Mouse (Mus musculus) brown adipose tissue, adult 24 weeks (tissue): Measurements from ENCODE around the gene Ak1. TPM values are rescaled to one million over a fixed set of nuclear protein-coding genes. Genes with fewer than 3 reads are reported as not detected.

Experiments
- H3K27ac ChIP-seq: fragments of 200-500 bp; replicated peaks from 2 replicates; pipeline ENCODE4 v1.5.1; 2012; ENCODE audit warnings: low read depth, mild to moderate bottlenecking, low read length
- H3K4me1 ChIP-seq: fragments of 200-500 bp; 2 replicates; pipeline ENCODE4 v1.6.1; 2012; ENCODE audit warnings: low read length, mixed read lengths; ENCODE audit not compliant: control insufficient read depth, insufficient read depth, insufficient read length
- H3K4me3 ChIP-seq: fragments of 200-500 bp; 2 replicates; pipeline ENCODE4 v1.5.1; 2012; ENCODE audit warnings: low read depth, mild to moderate bottlenecking, low read length, moderate library complexity; ENCODE audit not compliant: insufficient read depth
- polyA plus RNA-seq: library from polyadenylated mRNA; stranded (reverse); fragments of >200 nt; gene quantifications from 2 replicates; pipeline ENCODE4 v1.2.4, GENCODE M21; 2012; ENCODE audit not compliant: missing spikeins, insufficient read depth, insufficient read length

The Ak1 gene
- polyA plus RNA-seq, 1 experiment: 87.5 TPM

DNA sequence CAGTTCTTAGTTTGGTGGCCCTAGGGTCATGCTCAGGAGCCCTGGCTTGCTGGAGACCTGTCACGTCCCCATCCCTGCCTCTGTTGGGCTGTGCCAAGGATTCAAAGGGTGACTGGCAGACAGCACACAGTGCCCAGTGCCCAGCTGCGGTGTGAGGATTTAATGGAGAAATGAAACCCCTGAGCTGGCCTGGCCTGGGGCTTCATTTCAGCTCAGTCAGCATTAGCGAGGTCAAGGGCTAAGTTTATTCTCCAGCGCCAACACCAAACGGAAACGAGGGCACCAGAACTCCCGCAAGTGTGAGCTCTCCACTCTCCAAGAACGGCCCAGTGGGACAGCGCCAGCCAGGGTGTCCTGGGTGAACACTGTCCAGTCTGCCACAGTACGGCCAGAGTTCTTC lies 31.3 kb upstream of the Ak1 start:
- Histone ChIP-seq H3K27ac (0 out of 2 replicates have a peak overlapping the region, but pooled peaks have one; percentile 38), H3K4me1 (peaks cover 4% of the 10 kb centered on the region), H3K4me3 (no peak overlapping the region)

DNA sequence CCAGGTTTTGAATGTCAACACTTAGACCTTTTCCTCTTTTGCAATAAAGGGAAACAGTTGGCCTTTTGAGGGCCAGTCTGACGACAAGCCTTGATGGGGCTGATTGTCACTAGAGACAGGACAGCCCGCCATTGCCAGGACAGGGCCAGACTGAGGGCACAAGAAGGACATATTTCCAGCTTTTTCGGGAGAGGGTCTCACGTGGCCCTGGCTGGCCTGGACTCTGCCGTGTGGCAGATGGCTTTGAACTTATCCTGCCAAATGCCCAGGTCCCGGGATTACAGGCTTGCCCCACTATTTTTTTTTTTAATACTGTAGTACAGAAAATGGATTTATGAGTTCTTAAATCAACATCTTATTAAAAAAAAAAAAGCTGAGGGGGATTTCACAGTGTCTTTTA lies 30.3 kb upstream of the Ak1 start:
- H3K27ac ChIP-seq: no peak overlapping the region

DNA sequence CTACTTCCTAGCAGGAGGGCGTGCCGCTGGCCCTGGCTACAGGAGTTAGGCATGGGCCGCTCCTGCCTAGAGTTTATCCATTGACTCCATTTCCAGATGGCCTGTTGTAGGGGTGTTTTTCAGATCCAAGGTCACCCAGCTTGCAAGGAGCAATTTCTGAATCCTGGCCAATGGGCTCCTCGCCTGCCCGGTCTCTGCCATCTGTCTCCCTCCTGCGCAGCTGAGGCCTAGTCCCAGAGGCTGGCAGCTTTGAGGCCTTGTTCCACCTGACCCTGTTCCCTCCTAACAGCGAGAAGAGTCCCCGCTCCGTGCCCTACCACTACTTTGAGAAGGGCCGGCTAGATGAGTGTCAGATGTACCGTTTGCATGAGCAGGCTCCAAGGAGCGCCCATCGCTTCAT lies 24.8 kb upstream of the Ak1 start:
- Histone ChIP-seq H3K27ac (no peak overlapping the region), H3K4me1 (peaks cover 10% of the 10 kb centered on the region), H3K4me3 (no peak overlapping the region)

More for the DNA sequence above, 30.3 kb upstream of the Ak1 start:
- no peak overlapping the region for H3K4me3 ChIP-seq
- H3K4me1 ChIP-seq: peaks cover 4% of the 10 kb centered on the region

DNA sequence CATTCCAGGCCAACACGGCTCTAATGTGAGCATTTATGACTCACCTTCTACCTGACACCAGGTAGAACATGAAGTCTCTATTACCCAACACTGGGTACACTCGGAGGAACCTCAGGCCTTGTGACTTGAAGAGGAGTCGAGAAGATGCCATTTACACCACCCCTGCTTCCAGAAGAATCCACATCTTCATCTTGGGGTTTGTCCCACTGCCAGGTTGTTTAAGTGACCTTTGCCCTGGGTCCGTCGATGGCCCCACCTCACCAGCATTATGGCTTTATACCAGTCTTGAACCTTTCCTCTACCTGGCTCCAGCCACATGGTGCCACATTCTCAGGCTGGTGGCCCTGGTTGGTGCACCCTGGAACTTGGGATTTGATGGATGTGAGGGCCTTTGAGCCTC lies 24.3 kb upstream of the Ak1 start:
- no peak overlapping the region for H3K4me3 ChIP-seq
- H3K27ac ChIP-seq: 0 out of 2 replicates have a peak overlapping the region, but pooled peaks have one; percentile 23
- peaks cover 10% of the 10 kb centered on the region for H3K4me1 ChIP-seq

DNA sequence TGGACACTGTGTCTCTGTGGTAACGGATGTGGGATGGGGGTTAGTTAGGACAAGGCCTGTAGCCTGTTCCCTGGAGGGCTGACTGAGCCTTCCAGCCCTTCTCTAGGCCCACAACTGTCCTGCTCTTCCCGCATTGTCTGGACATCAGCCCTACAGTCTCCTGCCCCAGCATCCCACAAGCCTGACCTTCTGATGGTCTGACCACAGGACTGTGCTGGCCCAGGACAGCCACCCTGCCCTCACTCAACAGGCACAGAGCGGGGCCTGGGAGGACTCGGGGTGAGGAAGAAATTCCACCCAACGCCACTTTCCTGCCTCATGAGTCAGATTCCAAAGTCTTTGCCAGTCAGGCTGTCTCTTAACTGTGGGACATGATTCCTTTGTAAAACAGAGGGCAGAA lies 23.9 kb upstream of the Ak1 start:
- no peak overlapping the region for H3K4me3 ChIP-seq
- peaks cover 10% of the 10 kb centered on the region for H3K4me1 ChIP-seq
- 0 out of 2 replicates have a peak overlapping the region, but pooled peaks have one; percentile 16 for H3K27ac ChIP-seq

DNA sequence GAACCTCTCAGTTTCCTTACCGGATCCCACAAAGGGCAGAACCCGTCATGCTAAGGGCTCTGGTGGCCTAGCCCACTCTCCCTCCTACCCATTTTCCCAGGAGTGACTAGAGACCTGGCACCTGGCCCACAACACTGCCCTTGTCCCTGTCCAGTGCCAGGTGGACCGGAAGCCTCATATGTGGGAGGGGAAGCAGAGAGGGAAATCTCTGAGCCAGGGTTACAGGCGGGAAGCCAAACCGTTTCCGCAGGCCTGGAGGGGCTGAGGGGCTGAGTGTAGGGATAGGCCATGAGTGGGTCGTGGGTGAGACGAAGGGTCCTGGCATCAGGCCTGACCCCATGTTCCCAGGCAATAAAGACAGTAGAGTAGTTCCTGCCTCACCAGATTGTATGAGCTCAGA lies 23.1 kb upstream of the Ak1 start:
- Histone ChIP-seq H3K27ac (peak overlapping the region; percentile 16; the same call in 1 of the 2 replicates), H3K4me1 (peaks cover 10% of the 10 kb centered on the region), H3K4me3 (no peak overlapping the region)

DNA sequence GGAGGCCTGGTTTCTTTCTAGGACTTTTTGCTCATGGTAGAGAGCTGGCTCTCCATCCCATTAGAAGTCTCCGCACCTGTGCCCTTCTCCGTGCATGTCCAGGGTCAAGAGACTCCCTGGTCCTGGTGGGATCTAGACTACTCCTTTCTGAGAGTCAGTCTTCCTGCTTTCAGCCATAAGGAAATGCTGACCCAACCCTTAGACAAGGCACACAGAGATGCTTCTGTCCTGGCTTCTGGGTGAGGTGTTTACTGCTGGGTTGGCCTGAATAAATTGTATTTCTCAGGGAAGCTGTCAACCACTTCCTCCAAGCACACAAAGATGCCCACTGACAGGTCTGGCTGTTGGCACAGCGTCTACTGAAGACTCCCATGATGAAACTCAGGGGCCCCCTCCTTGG lies 22.1 kb upstream of the Ak1 start, which contains the start of gene St6galnac6:
Gene St6galnac6, plus strand, starts transcription at position 301 of the 400 bp plus-strand sequence.
- H3K4me1 ChIP-seq: peaks cover 10% of the 10 kb centered on the region
- no peak within 1 kb of the TSS for H3K27ac ChIP-seq
- no peak within 1 kb of the TSS for H3K4me3 ChIP-seq

DNA sequence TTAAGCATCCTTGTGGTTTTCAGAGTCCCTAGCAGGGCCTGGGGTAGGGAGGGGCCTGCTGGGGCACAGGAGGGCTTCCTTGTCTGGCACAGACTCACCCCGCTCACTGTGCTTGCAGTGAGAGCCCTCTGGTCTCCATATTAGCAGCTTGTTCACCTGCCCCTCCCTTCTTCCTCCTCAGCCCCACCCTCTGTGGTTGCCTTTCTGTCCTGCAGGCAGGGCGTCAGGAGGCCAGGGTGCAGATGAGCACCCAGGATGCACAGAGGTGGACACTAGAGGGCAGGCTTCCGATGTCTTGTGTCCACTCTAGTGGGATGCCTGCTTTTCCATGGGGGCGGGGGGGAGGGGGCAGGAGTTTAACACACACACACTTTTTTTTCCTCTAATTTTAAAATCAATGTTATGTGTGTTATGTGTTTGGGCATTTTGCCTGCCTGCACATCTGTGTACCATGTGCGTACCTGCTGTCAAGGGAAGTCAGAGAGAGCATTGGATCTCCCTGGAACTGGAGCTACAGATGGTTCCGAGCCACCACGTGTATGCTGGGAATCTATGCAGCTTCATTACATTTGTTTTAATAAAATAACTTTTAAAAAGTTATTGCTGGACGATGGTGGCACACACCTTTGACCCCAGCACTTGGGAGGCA lies 20.0 kb upstream of the Ak1 start:
- no peak overlapping the region for H3K4me3 ChIP-seq
- peaks cover 9% of the 10 kb centered on the region for H3K4me1 ChIP-seq
- no peak overlapping the region for H3K27ac ChIP-seq

DNA sequence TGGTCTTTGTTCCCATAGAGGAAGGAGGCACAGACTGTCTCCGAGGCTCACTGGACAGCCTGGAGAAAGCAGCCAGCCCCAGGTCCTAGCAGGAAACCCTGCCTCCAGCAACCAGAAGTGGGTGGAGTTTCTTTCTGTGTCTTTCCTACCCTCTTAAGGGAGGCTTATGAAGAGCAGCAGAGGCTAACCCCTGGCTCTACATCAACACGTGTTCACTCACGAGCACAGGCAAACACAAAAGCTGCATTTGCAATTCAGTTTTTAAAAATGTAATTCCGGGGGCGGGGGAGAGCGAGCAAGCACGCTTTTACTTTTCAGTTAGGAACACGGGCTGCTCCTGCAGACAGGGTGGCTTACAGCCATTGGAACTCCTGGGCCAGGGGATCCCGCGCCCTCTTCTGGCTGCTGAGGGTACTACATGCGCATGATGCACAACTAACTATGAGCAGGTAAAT lies 18.9 kb upstream of the Ak1 start:
- H3K27ac ChIP-seq: peak overlapping the region; percentile 70
- H3K4me1 ChIP-seq: peaks cover 4% of the 10 kb centered on the region
- H3K4me3 ChIP-seq: peak overlapping the region; percentile 55

DNA sequence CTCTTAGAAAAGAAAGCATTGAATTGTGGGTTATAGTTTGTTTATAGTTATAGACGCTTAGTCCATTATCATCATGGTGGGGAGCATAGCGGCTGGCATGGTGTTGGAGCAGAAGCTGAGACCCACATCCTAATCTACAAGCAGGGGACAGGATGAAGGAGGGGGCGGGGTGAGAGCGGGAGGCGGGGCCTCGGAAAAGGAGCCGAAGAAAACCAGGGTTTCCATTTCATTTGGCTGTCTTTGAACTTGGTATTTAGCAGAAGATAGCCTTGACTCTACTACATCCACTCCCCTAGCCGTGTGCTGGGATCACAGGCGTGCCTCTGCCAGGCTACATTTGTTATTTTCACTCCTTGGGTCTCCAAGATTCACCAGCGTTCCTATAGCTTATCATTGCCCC lies 16.9 kb upstream of the Ak1 start:
- Histone ChIP-seq H3K27ac (no peak overlapping the region), H3K4me3 (no peak overlapping the region), H3K4me1 (peaks cover 11% of the 10 kb centered on the region)

DNA sequence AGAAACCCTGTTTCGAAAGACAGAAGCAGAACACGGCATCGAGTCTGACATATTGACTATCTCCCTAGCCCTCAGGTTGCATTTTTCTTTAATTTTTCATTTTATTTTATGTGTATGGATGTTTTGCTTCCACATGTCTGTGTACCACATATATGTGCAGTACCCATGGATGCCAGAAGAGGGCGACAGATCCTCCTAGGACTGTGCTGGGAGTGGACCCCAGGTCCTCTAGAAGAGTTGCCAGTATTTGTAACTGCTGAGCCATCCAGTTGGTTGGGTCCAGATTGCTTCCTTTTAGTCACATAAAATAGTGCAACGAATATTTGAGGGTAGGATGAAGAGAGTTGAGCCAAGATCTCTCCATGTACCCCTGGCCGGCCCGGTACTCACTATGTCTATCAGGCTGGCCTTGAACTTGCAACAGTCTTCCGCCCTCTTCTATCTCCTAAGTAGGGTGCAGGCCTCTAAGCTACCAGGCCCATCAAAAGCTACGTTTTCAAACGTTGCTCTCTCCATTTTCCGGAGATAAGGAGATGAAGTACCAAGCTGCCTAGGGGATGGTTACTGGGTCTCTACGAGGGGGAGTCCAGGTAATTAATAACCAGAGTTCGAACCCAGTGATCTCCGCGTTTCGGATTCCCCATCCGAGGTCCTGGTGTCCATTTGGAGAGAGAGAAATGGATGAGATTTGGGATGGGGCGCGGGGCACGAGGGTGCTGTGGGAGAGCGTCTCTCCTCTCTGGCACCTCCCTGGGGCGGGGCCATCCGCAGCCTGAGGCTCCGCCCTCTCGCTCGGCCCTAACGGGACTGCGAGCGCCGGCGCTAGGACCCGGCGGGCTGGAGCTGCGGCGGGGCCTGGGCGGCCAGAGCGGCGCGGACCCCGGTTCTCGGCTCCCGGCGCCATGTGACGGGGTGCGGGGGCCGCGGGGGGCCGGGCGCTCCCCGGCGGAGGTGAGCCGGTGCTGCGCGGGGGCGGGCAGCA lies 15.1 kb upstream of the Ak1 start:
- peak overlapping the region; percentile 92 for H3K4me3 ChIP-seq
- no peak overlapping the region for H3K27ac ChIP-seq
- peaks cover 7% of the 10 kb centered on the region; the same call in 1 of the 2 replicates for H3K4me1 ChIP-seq

DNA sequence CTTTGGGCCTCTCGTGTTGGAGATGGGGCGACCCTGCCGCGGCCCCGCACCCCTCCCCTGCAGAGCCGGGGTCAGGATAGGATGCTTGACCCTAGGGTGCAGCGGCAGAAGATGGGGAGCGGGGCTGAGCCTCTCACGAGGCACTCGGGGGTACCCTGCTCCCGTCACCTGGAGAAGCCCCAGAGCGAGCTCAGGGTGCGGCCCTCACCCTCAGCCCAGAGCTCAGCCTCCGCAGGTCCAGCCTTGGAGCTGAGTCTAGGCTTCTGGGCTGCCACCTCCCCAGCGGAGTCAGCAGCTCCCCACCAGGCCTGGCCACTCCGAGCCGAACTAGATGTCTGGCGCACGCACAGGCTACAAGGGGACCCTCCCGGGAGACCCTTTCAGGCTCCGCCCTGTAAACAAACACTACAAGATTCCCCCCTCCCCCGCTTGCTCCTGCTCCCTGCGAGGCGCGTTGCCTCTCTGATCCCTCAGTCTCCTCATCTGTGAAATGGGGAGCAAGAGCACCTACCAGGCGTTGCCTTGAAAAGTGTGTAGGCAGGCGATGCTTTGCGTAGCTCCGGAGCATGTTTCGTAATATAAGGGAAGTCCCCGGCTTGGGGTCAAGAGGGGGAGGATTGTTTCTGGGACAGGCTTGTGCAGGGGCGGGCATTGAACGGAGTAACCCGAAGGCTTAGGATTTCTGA lies 14.2 kb upstream of the Ak1 start:
- Histone ChIP-seq H3K27ac (peak overlapping the region; percentile 43), H3K4me1 (peaks cover 7% of the 10 kb centered on the region; the same call in 1 of the 2 replicates)

DNA sequence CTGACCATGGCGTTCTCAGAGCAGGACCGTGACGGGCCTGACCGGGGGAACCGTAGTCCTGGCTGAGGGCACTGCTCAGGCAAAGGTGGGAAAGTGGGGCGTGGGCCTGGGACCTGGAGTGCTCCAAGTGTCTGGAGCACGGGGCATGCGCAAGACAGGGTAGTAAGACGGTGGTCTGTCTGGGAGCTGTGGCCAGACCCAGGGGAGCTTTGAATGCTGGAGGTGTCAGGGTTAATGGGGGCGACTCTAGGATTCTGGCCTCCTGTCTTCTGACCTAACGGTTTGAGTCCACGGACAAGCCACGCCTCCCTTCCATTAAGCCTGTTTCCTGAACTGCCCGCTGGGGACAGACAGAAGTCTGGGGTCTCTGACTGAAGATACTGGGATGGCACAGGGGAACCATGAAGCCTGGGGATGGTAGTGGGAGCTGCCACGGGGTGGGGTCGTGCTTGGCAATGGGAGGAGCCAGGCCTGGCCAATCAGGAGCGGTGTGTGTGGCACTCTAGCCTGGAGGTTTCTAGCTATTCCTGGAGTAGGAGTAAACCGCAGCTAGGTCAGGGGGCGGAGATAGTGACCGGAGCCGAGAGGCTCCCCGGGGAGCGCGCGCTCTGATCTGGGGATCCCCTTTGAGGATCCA lies 13.3 kb upstream of the Ak1 start:
- peak overlapping the region; percentile 93 for H3K27ac ChIP-seq
- peak overlapping the region; percentile 92 for H3K4me3 ChIP-seq
- peaks cover 7% of the 10 kb centered on the region; the same call in 1 of the 2 replicates for H3K4me1 ChIP-seq

More for the DNA sequence above, 14.2 kb upstream of the Ak1 start:
- peak overlapping the region; percentile 92 for H3K4me3 ChIP-seq

DNA sequence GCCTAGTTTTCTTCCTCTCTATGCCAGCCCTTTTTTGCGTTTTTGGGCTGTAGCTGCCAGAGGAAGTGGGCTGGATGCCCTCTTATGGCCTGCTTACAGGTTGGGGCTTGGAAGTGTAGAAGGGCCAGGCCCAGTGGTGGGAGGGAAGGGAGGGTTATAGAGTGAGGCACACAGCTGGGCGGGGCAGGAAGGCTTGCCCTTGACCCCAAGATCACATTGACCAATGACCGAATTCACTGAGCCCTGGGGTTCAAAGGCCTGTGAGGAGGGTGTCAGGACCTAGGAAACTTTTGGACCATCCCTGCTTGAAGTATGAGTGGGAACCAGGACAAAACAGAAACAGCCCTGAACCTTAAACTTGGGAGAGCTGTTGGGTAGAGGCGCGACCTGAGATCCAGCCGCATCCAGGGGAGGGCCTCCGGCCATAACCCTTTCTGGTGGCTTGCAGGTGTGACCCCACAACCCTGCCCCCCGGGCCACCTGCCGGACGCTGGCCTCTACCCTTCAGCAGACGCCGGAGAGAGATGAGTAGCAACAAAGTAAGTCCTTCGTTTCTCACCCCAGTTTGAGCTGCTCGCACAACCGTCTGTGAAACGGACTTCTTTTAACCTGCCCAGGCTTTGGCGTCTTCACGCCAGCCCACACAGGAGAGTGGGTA lies 12.7 kb upstream of the Ak1 start:
- Histone ChIP-seq H3K4me1 (peaks cover 7% of the 10 kb centered on the region; the same call in 1 of the 2 replicates), H3K27ac (peak overlapping the region; percentile 93), H3K4me3 (peak overlapping the region; percentile 92)
